Mouse (Mus musculus) A20 (cell line): ENCODE measurements around the gene Agmat.
A peak's percentile ranks its signal among the peaks of the same experiment; 100 is the strongest.

Experiments
- DNase-seq: peaks from one replicate; pipeline ENCODE4 v3.0.0-alpha.2; 2011; ENCODE audit warnings: low read depth, low spot score

Agmat gene

GRCm38 (mm10) chr4:141735206-141735560 lies 11.3 kb upstream of the Agmat start:
- DNase-seq, result no peak

GRCm38 (mm10) chr4:141736856-141737255 lies 9.6 kb upstream of the Agmat start:
- no peak for DNase-seq

GRCm38 (mm10) chr4:141738015-141738414 lies 8.5 kb upstream of the Agmat start:
- no peak for DNase-seq

GRCm38 (mm10) chr4:141741856-141742255 lies 4.6 kb upstream of the Agmat start:
- DNase-seq, result no peak

GRCm38 (mm10) chr4:141742381-141742780 lies 4.1 kb upstream of the Agmat start:
- no peak for DNase-seq

GRCm38 (mm10) chr4:141749557-141749956 lies 3.1 kb downstream of the Agmat start:
- DNase-seq, result no peak

- DNase-seq, result no peak
Observed at GRCm38 (mm10) chr4:141750826-141751225, 4.4 kb downstream of the Agmat start.

GRCm38 (mm10) chr4:141751419-141752075 lies 5.1 kb downstream of the Agmat start:
- no peak for DNase-seq

GRCm38 (mm10) chr4:141752076-141752421 lies 5.6 kb downstream of the Agmat start:
- no peak for DNase-seq

- DNase-seq, result no peak
Observed at GRCm38 (mm10) chr4:141755375-141755930, 9.0 kb downstream of the Agmat start.

- no peak for DNase-seq
Observed at GRCm38 (mm10) chr4:141757124-141757523, 10.7 kb downstream of the Agmat start.

- DNase-seq, result no peak
Observed at GRCm38 (mm10) chr4:141758874-141759542, 12.5 kb downstream of the Agmat start.

- no peak for DNase-seq
Observed at GRCm38 (mm10) chr4:141760942-141761341, 14.5 kb downstream of the Agmat start.

- DNase-seq, result no peak
Observed at GRCm38 (mm10) chr4:141762102-141762598, 15.7 kb downstream of the Agmat start.

- DNase-seq, result no peak
Observed at GRCm38 (mm10) chr4:141763476-141763875, 17.0 kb downstream of the Agmat start.

- peak; percentile 70 for DNase-seq
Observed at GRCm38 (mm10) chr4:141765008-141765407, 18.5 kb downstream of the Agmat start.

- peak; percentile 87 for DNase-seq
Observed at GRCm38 (mm10) chr4:141766316-141766667, 19.8 kb downstream of the Agmat start.

GRCm38 (mm10) chr4:141766668-141767352 lies 20.3 kb downstream of the Agmat start:
- no peak for DNase-seq

- no peak for DNase-seq
Observed at GRCm38 (mm10) chr4:141767353-141768036, 21.0 kb downstream of the Agmat start.

GRCm38 (mm10) chr4:141769501-141770160 lies 23.2 kb downstream of the Agmat start:
- no peak for DNase-seq

- peak; percentile 61 for DNase-seq
Observed at GRCm38 (mm10) chr4:141771823-141772222, 25.4 kb downstream of the Agmat start.
